24 mouse cellular contexts compared by ENCODE assay signal in the genomic region with DNA sequence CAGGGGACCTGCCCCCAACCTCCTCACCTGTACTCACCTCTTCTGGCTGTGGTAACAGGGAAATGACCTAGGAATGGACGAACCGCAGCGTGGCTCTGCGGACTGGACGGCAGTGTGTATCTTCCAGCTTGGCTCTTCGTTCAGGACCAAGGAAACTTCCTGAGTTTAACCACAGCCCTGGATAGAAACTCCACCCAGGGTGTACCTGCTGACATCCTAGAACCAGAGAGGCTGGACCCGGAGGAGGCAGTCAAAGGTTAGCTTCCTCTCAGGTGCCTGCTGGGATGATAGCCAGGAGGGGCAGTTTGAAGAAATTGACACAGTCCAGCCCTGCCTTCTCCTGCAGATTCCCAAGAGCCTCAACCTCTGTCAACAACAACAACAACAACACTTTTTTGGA. TPM values are rescaled to one million over a fixed set of nuclear protein-coding genes. Genes with fewer than 3 reads are reported as not detected.
DNase-seq lines count a peak whose midpoint lies in the region; ATAC-seq and TF ChIP-seq lines count a peak whose summit lies in the region.
"Had no signal": no experiment of that assay in that cellular context is flagged by ENCODE, and none has a peak within 500 bp of the region (broad histone marks: within the 10 kb centered on the region; RNA-seq: fewer than 3 reads in every experiment).

A gene (minus strand): TSS at position 234 of the 400 bp plus-strand sequence.

- peaks cover 24% of the 10 kb centered on the region for H3K4me1 ChIP-seq in hindbrain, embryonic 10.5 days (replicated peaks)
- no peaks in the 10 kb centered on the region for H3K4me1 ChIP-seq in hindbrain, embryonic 14.5 days (replicated peaks; ENCODE audit: control insufficient read depth, insufficient read depth, low read length)
- peaks cover 9% of the 10 kb centered on the region for H3K4me1 ChIP-seq in lung, embryonic 16.5 days (replicated peaks; ENCODE audit: control insufficient read depth, insufficient read depth, low read length)
- no peaks in the 10 kb centered on the region for H3K4me1 ChIP-seq in lung, adult 2 months (ENCODE audit: control insufficient read depth, insufficient read depth, low read length)
- peaks cover 20% of the 10 kb centered on the region for H3K4me1 ChIP-seq in limb, embryonic 10.5 days
- H3K4me1 ChIP-seq in stomach, postnatal 0 days (replicated peaks; ENCODE audit: control insufficient read depth, insufficient read depth), result peaks cover 2% of the 10 kb centered on the region; the same call in 1 of the 2 replicates
- no peaks in the 10 kb centered on the region for H3K4me1 ChIP-seq in thymus, adult 2 months (replicated peaks; ENCODE audit: control insufficient read depth, insufficient read depth, low read length)
- H3K4me1 ChIP-seq: forebrain, embryonic 13.5 days; midbrain, embryonic 12.5 days had no signal

- peaks cover 5% of the 10 kb centered on the region; the same call in 1 of the 2 replicates for H3K27me3 ChIP-seq in hindbrain, embryonic 10.5 days (ENCODE audit: insufficient read depth, poor library complexity, severe bottlenecking)
- no peaks in the 10 kb centered on the region for H3K27me3 ChIP-seq in hindbrain, embryonic 14.5 days (ENCODE audit: control insufficient read depth, insufficient read depth, low read length)
- no peaks in the 10 kb centered on the region for H3K27me3 ChIP-seq in lung, embryonic 16.5 days (ENCODE audit: control insufficient read depth, insufficient read depth, low read depth, low read length)
- H3K27me3 ChIP-seq in limb, embryonic 10.5 days (ENCODE audit: low read depth, poor library complexity, severe bottlenecking), result no peaks in the 10 kb centered on the region
- no peaks in the 10 kb centered on the region for H3K27me3 ChIP-seq in stomach, postnatal 0 days (ENCODE audit: control insufficient read depth, insufficient read depth, low read length)
- H3K27me3 ChIP-seq in thymus, adult 2 months (ENCODE audit: control insufficient read depth, insufficient read depth, low read length), result no peaks in the 10 kb centered on the region
- H3K27me3 ChIP-seq: forebrain, embryonic 13.5 days; limb, embryonic 12.5 days had no signal

- 81% methylated on average over 7 of the region's 7 CpGs for WGBS in hindbrain, embryonic 10.5 days
- WGBS in hindbrain, embryonic 14.5 days, result 82% methylated on average over 7 of the region's 7 CpGs
- WGBS in lung, embryonic 16.5 days, result 67% methylated on average over 7 of the region's 7 CpGs
- WGBS in lung, adult 2 months, result 69% methylated on average over 7 of the region's 7 CpGs
- WGBS in limb, embryonic 10.5 days, result 85% methylated on average over 7 of the region's 7 CpGs
- WGBS in stomach, postnatal 0 days, result 73% methylated on average over 7 of the region's 7 CpGs
- 83% methylated on average over 7 of the region's 7 CpGs for WGBS in thymus, adult 2 months

- H3K4me3 ChIP-seq in hindbrain, embryonic 10.5 days, result no peak within 1 kb of the TSS
- no peak within 1 kb of the TSS for H3K4me3 ChIP-seq in hindbrain, embryonic 14.5 days (replicated peaks; ENCODE audit: low read length)
- no peak within 1 kb of the TSS for H3K4me3 ChIP-seq in lung, embryonic 16.5 days (ENCODE audit: low read length)
- H3K4me3 ChIP-seq in lung, adult 2 months (replicated peaks; ENCODE audit: extremely low read depth, low read depth, low read length), result no peak within 1 kb of the TSS
- H3K4me3 ChIP-seq in limb, embryonic 10.5 days, result no peak within 1 kb of the TSS
- H3K4me3 ChIP-seq in stomach, postnatal 0 days (ENCODE audit: low read depth, low read length), result peak within 1 kb of the TSS; percentile 37
- no peak within 1 kb of the TSS for H3K4me3 ChIP-seq in thymus, adult 2 months (ENCODE audit: control insufficient read depth, insufficient read depth, low read length)
- H3K4me3 ChIP-seq: erythroblast, embryonic 14.5 days; forebrain, embryonic 13.5 days; heart, embryonic 10.5 days; limb, embryonic 12.5 days; liver, embryonic 13.5 days; midbrain, embryonic 12.5 days had no signal

- no peak for TF ChIP-seq POLR2A in lung, adult 2 months (IDR thresholded peaks at IDR 0.05; ENCODE audit: borderline replicate concordance, extremely low read depth, low read depth, low read length)
- no peak for TF ChIP-seq POLR2A in thymus, adult 2 months (IDR thresholded peaks at IDR 0.05; ENCODE audit: control insufficient read depth, extremely low read depth, insufficient read depth, low read length, poor library complexity)

- 0 out of 2 replicates have a peak, but pooled peaks cover 5% of the 10 kb centered on the region for H3K9me3 ChIP-seq in hindbrain, embryonic 10.5 days
- H3K9me3 ChIP-seq in hindbrain, embryonic 14.5 days (ENCODE audit: control insufficient read depth, low read length), result no peaks in the 10 kb centered on the region
- H3K9me3 ChIP-seq in lung, embryonic 16.5 days (ENCODE audit: control insufficient read depth, low read length), result no peaks in the 10 kb centered on the region
- H3K9me3 ChIP-seq in limb, embryonic 10.5 days (replicated peaks), result no peaks in the 10 kb centered on the region
- H3K9me3 ChIP-seq in stomach, postnatal 0 days (ENCODE audit: control insufficient read depth, low read length), result no peaks in the 10 kb centered on the region
- H3K9me3 ChIP-seq: forebrain, embryonic 13.5 days; heart, embryonic 10.5 days; midbrain, embryonic 12.5 days had no signal

- TF ChIP-seq EP300 in stomach, postnatal 0 days (optimal IDR thresholded peaks at IDR 0.05), result no peak

- H3K36me3 ChIP-seq in hindbrain, embryonic 10.5 days, result no peaks in the 10 kb centered on the region
- H3K36me3 ChIP-seq in hindbrain, embryonic 14.5 days (replicated peaks; ENCODE audit: control insufficient read depth, insufficient read depth), result no peaks in the 10 kb centered on the region
- H3K36me3 ChIP-seq in lung, embryonic 16.5 days (ENCODE audit: control insufficient read depth, insufficient read depth, low read length), result no peaks in the 10 kb centered on the region
- no peaks in the 10 kb centered on the region for H3K36me3 ChIP-seq in limb, embryonic 10.5 days
- no peaks in the 10 kb centered on the region for H3K36me3 ChIP-seq in stomach, postnatal 0 days (ENCODE audit: control insufficient read depth, insufficient read depth, low read length)
- H3K36me3 ChIP-seq in thymus, adult 2 months (ENCODE audit: control insufficient read depth, insufficient read depth, low read length), result no peaks in the 10 kb centered on the region
- H3K36me3 ChIP-seq: heart, embryonic 10.5 days; limb, embryonic 12.5 days; liver, embryonic 13.5 days; midbrain, embryonic 12.5 days had no signal

- no peak for DNase-seq in hindbrain, embryonic 10.5 days (ENCODE audit: low spot score)
- DNase-seq in hindbrain, embryonic 14.5 days (ENCODE audit: low spot score), result no peak
- no peak for DNase-seq in lung, adult 2 months
- no peak for DNase-seq in limb, embryonic 10.5 days (ENCODE audit: low spot score)
- DNase-seq in stomach, postnatal 0 days (ENCODE audit: low spot score), result peak; percentile 62
- DNase-seq in thymus, adult 2 months, result no peak
- no peak for DNase-seq in cerebellum, postnatal 36 days
- DNase-seq: adrenal gland, postnatal 25 days; cerebellum, adult 9-10 months; gastrocnemius, postnatal 10 days; heart, postnatal 4 days; kidney, adult 9 months; kidney, postnatal 4 days; liver, embryonic 13.5 days; lung, postnatal 10 days; thymus, adult 18-20 months; thymus, postnatal 4 days had no signal

- H3K9ac ChIP-seq in hindbrain, embryonic 14.5 days, result no peak within 1 kb of the TSS
- H3K9ac ChIP-seq in lung, embryonic 16.5 days (ENCODE audit: low read length), result peak within 1 kb of the TSS; percentile 24; the same call in 1 of the 2 replicates
- H3K9ac ChIP-seq in stomach, postnatal 0 days (ENCODE audit: low read length), result peak within 1 kb of the TSS; percentile 60
- H3K9ac ChIP-seq: forebrain, embryonic 13.5 days; limb, embryonic 12.5 days; liver, embryonic 13.5 days; midbrain, embryonic 12.5 days had no signal

- H3K27ac ChIP-seq in hindbrain, embryonic 10.5 days, result peak within 1 kb of the TSS; percentile 62
- H3K27ac ChIP-seq in hindbrain, embryonic 14.5 days, result no peak within 1 kb of the TSS
- no peak within 1 kb of the TSS for H3K27ac ChIP-seq in lung, embryonic 16.5 days (ENCODE audit: low read length)
- H3K27ac ChIP-seq in limb, embryonic 10.5 days, result peak within 1 kb of the TSS; percentile 27; the same call in 1 of the 2 replicates
- H3K27ac ChIP-seq in stomach, postnatal 0 days (replicated peaks), result peak within 1 kb of the TSS; percentile 89
- no peak within 1 kb of the TSS for H3K27ac ChIP-seq in thymus, adult 2 months (ENCODE audit: control insufficient read depth, insufficient read depth, low read length)
- H3K27ac ChIP-seq: forebrain, embryonic 13.5 days; hindbrain, postnatal 0 days; limb, embryonic 12.5 days; liver, embryonic 13.5 days; midbrain, embryonic 12.5 days had no signal

- TF ChIP-seq CTCF in lung, adult 2 months (IDR thresholded peaks at IDR 0.05; ENCODE audit: insufficient read depth, low read length), result no peak
- TF ChIP-seq CTCF in stomach, postnatal 0 days (IDR thresholded peaks at IDR 0.05; ENCODE audit: low read depth), result no peak
- no peak for TF ChIP-seq CTCF in thymus, adult 2 months (IDR thresholded peaks at IDR 0.05; ENCODE audit: borderline replicate concordance, control insufficient read depth, extremely low read depth, insufficient read depth, low read length, poor library complexity)

- no peak within 1 kb of the TSS for H3K4me2 ChIP-seq in hindbrain, embryonic 14.5 days (replicated peaks)
- 0 out of 2 replicates have a peak within 1 kb of the TSS, but pooled peaks have one; percentile 0 for H3K4me2 ChIP-seq in lung, embryonic 16.5 days (ENCODE audit: low read depth, low read length)
- peak within 1 kb of the TSS; percentile 45 for H3K4me2 ChIP-seq in stomach, postnatal 0 days (replicated peaks; ENCODE audit: low read depth)
- H3K4me2 ChIP-seq: forebrain, embryonic 13.5 days; limb, embryonic 12.5 days; liver, embryonic 13.5 days; midbrain, embryonic 12.5 days had no signal

- no peak for ATAC-seq in hindbrain, embryonic 14.5 days (ENCODE audit: low FRiP score)
- no peak for ATAC-seq in lung, embryonic 16.5 days (ENCODE audit: low read depth)
- ATAC-seq in stomach, postnatal 0 days (ENCODE audit: low FRiP score, low TSS enrichment), result peak; percentile 71
- ATAC-seq: forebrain, embryonic 13.5 days; hindbrain, postnatal 0 days had no signal

RNA-seq across cellular contexts. Expression of the gene that starts here (rescaled TPM):
- 0.12 and 0.21 TPM in 2 replicates for polyA plus RNA-seq in hindbrain, embryonic 10.5 days (2016; fragmentation: Nextera tagmentation; extraction: Ambion mirVana)
- 0.07 and 0.11 TPM in 2 replicates for polyA plus RNA-seq in hindbrain, embryonic 14.5 days (2014; fragmentation: Nextera tagmentation; extraction: Ambion mirVana)
- polyA plus RNA-seq in lung, embryonic 16.5 days (2015; fragmentation: Nextera tagmentation; extraction: Ambion mirVana), result 0.60 and 0.70 TPM in 2 replicates
- 1.0 and 4.1 TPM in 2 replicates for polyA plus RNA-seq in lung, adult 2 months (2012; rRNA removed)
- polyA plus RNA-seq in limb, embryonic 10.5 days (2016; fragmentation: Nextera tagmentation; extraction: Ambion mirVana), result 0.16 and 0.21 TPM in 2 replicates
- polyA plus RNA-seq in stomach, postnatal 0 days (2015; fragmentation: Nextera tagmentation; extraction: Ambion mirVana), result 35.1 and 36.1 TPM in 2 replicates
- 1.3 and 1.9 TPM in 2 replicates for polyA plus RNA-seq in thymus, adult 2 months (2012; rRNA removed)
- polyA plus RNA-seq: forebrain, embryonic 13.5 days had no signal

Comparison
In these comparisons a context has a peak if more than half of its experiments do, and no peak if none do; other contexts are left out.
1. H3K27ac ChIP-seq: peak in hindbrain, embryonic 10.5 days (single experiment), limb, embryonic 10.5 days (single experiment) and stomach, postnatal 0 days (single experiment); none in hindbrain, embryonic 14.5 days (single experiment), lung, embryonic 16.5 days (single experiment) and thymus, adult 2 months (single experiment).